Mouse (Mus musculus) adrenal gland, postnatal 25 days (tissue): ENCODE data around the gene Slc17a9. TPM values are rescaled to one million over a fixed set of nuclear protein-coding genes. Genes with fewer than 3 reads are reported as not detected.

ENCODE experiments used
- DNase-seq: peaks from one replicate; pipeline ENCODE4 v3.0.0; 2021; ENCODE audit warnings: mixed read lengths
- long read RNA-seq: library from polyadenylated mRNA; stranded (forward); transcript quantifications from one replicate; pipeline ENCODE4 v2.0.0, GENCODE M21; 2021
- total RNA-seq: library from RNA; stranded (reverse); gene quantifications from 2 replicates; pipeline ENCODE4 v1.2.3, GENCODE M21; 2021

The Slc17a9 gene
- 1.1 and 2.2 TPM in 2 replicates for total RNA-seq
- long read RNA-seq, partial matches to known transcripts: 0 of 3 reads
- long read RNA-seq, other reads (novel, unspliced or antisense): 1 of 3 reads

DNA sequence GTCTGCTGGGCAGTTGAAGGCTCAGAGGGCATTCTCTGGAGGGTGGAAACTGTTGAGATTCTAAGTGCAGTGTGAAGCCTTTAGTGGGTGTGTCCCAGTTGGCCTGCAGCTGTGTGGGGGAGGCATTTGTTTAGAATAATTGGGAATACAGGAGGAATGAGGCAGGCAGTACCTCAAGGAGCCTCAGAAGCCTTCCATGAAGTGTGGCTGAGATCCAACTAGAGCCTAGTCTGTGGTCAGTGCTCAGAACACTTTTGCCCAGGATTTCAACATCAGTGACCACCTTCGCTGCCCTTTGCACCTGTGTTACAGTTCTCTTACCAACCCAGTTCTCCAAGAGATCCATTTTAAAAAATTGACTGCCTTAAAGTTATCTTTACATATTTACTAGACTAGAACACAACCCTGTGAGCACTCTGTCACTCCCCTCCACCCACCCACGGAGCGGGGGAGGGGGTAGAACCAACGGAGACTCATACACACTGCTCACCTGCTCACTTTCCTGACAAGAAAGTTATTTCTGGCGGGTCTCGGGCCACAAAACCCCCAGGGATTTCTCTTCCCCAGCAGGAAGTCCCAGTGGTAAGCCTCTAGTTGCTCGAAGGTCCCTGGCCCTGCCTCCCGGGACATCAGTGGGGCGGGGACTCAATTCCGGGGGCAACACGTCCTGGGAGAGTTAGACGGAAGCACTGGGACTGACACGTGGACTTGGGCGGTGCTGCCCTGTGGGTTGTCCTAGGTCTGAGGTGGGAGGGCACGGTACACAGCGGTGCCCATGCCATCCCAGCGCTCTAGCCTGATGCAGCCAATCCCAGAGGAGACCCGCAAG, at the start of gene Slc17a9:
TSS of gene Slc17a9 (plus strand) at position 679 of the 829 bp plus-strand sequence.
- peak; percentile 60 for DNase-seq

DNA sequence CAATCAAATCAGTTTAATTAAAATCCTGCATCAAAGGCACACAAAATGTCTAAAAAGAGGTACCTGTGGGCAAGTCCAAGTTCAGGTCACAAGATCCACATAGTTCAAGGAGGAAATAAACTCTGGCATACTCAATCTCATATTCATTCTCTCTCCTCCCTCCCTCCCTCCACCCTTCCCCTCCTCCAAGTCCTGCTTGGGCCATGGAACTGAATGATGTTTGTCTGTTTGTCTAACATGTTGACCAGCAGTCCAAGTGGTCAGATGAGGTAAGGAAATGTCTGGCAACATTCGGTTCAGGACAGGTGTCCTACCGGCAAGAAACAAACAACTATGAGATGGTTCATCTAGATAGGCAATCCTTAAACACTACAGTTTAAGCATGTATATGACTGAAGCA, 48.4 kb upstream of the Slc17a9 start:
- DNase-seq: no peak

DNA sequence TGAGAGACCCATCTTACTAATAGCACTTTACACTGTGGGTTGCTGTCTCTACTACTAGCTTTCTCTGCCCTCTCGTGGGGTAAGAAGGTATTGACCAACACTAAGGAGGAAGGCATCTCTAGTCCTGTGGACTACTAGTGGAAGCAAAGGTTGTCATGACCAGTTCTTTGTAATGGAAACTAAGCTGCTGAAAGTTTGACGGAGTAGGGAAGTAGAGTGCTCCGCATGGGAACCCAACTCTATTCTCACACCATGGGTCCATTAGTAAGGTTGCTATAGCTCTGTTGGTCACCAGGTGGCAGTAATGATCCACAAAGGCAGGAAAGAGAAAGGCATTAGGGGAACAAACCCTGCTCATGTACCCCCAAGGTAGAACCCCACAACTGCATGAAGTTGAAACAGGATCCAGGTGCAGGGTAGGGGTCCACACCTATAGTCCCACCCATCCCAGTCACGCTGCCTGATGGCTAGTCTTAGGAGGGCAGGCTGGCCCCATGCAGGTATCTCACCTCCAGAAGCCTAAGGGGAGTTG, 46.4 kb upstream of the Slc17a9 start:
- peak; percentile 38 for DNase-seq

DNA sequence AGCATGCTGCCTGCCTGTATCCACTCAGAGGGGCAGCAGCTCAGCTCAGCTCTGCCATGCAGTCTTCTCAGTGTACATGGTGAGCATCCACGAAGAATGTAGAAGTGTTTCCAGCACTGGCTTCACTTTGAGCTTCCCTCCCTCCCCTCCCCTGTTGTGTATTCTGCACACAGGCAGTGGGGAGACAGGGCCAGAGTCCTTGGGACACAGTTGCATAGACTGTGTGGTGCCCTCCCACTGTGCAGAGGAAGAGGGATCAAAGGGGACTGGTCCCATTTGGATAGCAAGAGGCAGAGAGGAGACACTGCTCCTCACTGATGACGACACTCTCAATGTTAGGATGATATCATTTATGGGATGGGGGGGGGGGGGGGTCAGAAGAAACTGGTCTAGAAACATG, 43.8 kb upstream of the Slc17a9 start:
- no peak for DNase-seq

DNA sequence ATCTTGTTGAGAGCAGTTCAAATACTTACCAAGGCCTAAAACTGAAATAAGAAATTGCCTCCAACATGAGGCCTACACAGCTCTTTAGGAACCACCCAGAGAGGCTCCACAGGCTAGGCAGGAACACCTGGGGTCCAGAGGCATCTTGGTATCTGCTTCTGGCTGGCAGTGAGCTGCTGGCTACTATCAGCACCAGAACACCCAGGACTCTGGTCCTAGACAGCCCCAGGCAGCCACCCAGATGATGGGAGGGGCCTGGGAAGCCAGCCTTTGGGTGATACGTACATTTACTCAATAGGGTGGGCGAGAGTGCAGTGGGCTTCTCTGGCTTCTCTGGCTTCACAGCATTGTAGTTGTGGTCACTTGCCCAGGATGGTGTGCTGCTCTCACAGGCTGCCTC, 41.5 kb upstream of the Slc17a9 start:
- DNase-seq: no peak

DNA sequence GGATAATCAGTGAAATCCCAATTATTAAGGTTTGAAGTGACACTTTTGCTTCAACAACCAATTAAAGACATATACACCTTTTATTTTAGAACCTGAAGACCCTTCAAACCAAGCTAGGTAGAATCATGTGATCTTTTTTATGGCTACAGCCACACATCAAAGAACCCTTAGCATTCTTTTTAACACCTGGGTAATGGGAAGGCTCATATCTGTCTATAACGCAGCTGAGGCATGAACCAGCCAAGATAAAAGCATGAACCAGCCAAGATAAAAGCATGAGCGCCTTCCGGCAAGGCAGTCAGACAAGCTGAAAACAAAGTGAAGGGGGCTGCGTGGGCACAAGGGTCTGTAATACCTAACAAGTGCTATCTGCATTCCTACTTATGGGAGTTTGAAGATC, 41.0 kb upstream of the Slc17a9 start:
- no peak for DNase-seq

DNA sequence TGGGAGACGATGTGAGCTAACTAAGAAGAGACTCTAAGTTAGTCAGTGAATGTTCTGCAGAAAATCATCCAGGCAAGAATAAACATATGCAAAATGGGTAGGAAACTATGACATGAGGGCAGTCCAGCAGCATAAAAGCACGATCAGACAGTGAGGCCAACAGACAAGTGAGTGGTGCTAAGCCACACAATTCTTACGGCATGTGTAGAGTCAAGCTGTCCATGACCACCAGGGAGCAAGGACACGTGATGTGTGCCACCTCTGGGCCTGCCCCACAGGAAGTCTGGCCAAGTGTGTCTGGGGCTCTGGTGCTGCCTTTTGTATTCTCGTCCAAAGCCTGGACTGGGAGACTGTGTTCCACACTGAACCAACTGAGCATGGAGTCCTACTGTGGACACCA, 35.2 kb upstream of the Slc17a9 start:
- peak; percentile 32 for DNase-seq

DNA sequence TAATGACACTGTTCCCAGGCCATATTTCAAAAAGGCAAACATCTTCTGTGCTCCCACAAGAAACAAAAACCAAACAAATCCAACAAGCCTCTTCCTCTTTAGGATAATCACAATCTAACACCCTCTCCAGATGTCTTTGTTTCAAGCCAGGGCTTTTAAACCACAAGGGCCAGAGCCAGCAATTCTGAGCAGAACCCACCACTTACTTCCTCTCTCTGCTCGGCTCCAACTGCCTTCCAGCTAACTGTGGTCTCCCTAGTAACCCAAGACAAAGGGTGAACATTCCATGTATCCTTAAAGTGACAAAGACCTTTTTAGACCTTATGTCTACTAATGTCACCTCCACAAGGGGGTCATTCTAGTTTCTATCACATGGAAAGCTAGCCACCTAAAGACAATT, 32.4 kb upstream of the Slc17a9 start:
- no peak for DNase-seq

DNA sequence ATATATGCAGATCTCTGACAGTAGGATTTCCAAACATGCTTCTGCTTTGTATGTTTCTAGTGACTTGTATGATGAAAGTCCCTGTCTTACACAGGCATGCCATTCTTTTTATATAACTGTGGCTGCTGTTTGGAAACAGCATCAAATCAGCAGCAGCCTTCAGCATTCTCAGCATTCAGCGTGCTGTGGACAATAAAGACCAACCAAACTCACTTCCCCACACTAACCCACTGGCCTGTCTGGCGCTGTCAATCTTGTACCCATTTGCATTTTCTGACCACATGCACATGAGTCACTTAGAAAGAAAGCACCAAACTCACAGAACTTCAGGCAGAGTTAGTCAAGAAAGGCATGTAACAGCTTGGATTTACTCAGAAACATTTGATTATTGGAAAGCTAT, 29.9 kb upstream of the Slc17a9 start:
- DNase-seq: no peak

DNA sequence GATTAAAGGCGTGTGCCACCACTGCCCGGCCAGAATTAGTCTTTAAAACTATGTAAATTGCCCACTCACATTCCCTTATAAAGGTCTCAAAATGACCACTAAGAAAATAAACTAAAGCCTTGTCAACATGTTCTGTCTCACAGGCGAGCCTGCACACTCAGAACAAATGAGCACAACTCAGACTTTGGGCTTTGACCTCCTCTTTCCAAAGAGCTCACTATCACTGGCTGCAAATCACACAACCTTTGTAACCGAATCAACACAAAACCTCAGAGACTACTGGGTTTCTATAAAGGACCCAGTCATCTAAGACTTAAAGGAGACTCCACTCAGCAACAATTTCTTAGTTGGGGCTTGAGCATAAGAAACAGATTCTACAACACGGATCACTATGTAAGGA, 24.6 kb upstream of the Slc17a9 start:
- no peak for DNase-seq

DNA sequence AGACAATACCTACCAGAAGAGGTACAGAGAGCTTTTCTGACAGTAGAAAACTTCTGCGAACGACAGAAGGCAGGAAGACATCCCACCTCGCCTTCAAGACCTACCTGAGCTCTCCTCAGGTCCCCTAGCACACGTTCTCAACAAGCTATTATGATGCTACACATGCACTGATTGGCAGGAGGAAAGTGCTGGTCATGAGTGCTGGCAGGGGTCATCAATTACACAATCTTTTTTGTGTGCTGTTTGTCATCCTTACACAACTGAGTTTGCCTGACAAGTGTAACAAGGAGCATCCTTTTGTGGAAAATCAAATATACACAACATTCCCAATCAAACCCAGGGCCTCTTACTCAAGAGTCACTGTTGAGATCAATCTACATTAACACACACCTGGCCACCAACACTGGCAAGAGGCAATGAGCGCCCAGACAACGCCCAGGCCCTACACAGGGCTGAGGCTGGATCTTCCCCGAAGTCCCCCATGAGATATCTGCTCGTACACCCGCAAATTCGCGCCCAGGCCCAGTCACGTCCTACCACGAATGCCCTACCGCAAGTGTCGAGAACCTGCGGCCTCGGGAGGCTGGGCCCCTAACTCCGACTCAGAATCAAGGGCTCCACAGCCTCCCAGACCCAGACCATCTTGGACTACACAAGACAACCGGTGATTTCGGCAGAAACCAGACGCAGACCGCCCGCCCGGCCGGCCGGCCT, 23.9 kb upstream of the Slc17a9 start:
- no peak for DNase-seq

DNA sequence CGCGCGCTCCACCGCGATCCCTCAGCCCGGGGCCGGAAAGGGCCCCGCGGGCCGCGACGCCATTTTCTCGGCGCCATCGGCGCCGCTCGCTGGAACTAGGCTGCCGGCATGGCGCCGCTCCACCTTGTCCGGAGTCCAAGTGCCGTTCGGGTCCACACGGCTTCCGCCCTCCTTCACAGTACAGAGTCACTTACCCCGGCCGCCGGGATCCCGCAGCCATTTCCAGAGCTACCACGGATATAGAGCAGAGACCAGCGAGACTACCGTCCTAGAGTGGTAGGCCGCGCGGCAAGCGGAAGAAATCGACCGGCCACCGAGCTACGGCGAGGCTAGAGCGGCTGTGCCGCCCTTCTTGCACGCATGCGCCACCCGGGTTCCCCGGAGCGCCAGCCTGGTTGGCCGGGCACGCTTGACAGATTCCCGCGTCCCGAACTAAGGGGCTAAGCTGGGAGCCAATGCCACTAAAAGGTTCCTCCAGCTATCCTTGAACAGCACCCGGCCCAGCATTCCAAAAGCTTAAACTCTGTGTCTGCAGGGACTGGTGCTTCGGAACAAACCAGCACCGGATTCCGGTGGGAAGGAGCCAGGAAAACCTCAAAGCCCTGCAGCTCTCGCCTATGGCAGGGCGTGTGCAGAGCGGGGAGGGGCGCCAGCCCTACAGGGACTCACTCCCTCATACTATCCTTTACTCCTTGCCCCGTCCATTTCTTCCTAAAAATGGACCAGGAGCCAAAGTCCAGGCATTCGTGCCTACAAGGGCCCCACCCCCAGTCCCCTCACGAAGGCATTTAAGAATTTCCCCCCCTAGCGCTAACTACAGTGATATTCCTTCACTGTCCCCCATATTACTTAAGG, 23.1 kb upstream of the Slc17a9 start:
- DNase-seq: peak; percentile 93

DNA sequence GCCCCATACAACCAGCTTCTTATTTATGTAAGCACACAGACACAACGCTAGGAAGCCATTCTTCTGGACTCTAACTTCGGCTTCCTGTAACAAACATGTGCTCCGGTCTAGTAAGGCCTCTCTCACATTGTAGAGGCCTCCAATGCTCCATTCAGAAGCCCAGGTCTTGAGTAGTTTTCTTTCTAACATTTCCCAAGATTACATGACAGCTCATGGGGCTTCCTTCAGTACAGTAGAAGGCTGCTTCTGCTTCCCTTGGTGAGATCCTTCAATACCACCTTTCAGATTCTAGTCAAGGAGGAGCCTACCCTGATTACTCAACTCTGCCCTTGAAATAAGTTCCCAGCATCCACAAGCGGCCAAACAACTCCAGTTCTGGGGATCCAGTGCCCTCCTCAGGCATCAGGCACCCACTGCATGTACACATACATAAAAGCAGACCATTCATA, 22.3 kb upstream of the Slc17a9 start:
- DNase-seq: no peak

DNA sequence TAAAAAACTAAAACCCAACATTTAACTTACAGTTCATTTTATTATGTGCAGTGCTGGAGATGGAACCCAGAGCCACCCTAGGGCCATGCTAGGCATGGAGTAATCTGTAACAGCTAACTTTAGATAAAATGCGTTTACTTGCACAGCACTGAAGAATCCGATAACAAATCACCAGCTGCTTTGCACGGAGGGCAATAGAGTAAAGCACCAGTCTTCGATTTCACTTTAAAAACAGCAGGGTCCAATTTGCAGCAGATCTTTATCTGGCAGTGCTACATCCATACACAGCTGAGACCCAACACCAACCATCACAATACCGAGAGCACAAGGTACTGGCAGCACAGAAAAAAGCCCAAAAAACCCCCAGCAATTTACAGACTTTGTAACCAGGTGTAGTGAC, 21.9 kb upstream of the Slc17a9 start:
- DNase-seq: no peak

DNA sequence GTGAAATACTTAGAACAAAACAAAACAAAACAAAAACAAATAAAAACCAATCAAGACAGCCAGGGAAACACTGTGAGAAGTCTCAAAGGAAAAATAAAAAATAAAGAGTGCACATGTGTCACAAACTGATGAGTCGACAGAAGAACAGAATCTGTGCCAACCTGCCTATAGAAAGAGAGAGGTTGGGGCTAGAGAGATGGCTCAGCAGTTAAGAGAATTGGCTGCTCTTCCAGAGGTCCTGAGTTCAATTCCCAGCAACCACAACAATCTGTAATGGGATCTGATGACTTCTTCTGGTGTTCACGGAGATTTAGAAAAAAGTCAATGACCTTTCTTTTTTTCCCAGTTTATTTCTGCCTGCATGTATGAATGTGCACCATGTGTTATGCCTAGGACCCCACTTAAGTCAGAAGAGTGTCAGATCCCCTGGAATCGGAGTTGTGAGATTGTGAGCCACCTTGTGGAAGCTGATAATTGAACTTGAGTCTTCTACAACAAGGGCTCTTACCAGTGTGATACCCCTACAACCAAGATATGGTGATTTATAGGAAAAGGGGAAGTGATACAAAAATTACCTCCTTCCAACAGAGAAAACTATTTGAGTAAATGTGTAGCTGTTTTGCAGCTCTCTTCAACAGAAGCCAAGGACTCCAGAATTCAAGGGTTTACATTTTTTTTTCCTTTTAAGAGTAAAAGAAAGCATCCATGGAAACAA, 21.3 kb upstream of the Slc17a9 start:
- DNase-seq: no peak

DNA sequence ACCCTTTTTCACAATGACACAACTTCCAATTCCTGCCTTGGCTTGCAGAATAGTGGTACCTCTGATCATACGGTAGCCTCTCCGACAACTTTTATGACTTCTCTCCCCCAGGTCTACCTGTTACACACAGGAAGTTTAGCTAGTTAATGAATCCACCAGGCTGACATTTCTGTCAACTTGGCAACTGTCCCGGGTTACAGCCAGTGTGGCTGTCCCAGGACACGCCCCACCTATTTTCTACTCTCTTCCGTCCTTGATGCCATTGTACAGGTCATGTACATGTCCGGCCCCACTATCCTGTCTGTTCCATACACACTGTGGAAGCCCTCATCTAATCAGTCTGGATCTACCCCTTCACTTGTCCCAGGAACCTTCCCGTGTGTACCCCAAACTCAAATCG, 20.5 kb upstream of the Slc17a9 start:
- DNase-seq: peak; percentile 52

DNA sequence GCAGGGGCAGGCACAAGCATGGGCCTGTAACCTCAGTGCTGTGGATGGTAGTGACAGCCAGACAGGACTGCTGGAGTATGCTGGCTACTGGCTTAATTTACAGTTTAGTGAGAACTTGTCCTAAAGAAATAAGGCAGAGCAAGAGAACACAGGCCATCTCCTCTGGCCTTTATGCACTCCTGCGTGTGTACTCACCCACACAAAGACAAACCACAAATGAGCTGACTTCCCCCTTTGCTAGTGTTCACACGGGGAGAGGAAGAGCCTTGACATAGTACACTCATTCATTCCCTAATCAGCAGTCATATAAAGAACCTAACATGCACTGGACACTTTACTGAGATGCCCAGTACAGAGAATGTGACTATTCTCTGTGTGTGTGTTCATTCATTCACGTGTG, 20.0 kb upstream of the Slc17a9 start:
- no peak for DNase-seq

DNA sequence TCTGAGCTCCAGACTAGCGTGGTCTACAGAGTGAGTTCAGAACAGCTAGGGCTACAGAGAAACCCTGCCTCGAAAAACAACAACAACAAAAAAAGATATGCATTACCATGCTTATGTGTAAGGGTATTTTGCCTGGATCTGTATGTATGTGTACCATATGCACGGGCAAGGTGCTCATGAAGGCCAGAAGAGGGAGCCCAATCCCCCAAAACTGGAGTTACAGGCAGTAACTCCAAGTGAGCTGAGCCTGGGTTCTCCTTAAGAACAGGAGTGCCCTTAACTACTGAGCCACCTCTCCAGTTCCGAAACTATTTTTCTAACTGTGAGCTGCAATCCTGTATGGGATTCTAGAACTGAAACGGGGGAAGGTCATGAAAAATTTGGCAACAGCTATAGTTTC, 19.1 kb upstream of the Slc17a9 start:
- no peak for DNase-seq

DNA sequence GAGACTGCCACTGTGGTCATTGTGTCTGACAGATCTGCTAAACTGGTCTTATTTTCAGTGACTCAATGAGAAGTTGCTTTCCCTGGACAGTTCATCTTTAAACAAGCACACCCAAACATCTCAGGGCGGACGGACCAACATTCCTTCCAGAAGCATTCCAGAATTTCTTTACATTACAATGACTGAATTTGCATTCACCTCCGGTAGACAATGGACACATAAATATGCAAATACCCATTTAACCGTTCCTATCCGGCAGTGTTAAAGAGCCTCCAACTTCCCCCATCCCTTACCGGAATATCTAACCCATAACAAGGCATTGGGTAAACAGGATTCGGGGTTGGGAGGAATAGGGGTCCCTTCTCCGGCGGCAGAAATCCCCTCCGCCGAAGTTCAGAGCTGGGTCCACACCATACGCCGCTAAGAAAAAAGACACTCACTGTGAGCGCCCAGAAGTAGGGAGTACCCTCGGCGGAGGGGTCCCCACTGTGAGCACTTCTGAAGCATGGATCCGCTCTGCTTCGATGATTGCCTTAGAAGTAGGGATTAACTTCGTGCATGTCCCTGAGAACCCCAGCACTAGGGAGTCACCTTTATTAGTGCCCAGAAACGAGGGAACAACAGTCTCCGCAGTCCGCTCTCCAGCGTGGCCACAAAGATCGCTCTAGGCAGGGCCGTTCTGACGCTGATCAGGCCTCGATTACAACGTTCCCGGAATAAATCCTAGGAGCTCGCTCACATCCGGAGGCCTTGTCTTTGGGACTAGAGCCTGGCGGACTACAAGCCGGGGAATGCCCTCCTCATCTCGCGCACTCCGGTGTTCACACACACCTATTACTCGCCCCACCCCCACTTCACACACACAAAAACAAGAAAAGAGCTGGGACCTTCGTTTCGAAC, 15.8 kb upstream of the Slc17a9 start:
- no peak for DNase-seq

DNA sequence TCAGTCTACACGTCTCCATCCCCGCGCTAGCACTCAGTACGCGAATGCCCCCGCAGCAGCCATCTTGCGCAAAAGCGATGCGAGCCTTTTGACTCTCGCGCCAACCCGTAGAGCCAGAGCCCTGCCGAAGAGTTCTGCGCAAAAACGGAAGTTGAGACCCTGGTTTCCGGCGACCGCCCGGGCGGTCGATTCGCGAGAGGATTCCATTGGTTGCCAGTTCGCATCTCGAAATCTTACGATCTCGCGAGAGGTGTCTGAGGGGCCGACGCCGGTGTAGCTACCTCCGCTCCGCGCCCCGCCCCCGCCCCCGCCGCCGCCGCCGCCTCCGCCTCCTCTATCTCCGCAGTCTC, 15.2 kb upstream of the Slc17a9 start, which contains the start of the genes Dido1 and Gid8:
TSS of gene Dido1 (minus strand) at position 77 of the 350 bp plus-strand sequence.
TSS of gene Gid8 (plus strand) at position 195 of the 350 bp plus-strand sequence.
- DNase-seq: peak; percentile 95
